Mouse (Mus musculus): ENCODE results near the gene Khnyn. TPM values are rescaled to one million over a fixed set of nuclear protein-coding genes. Genes with fewer than 3 reads are reported as not detected.

Gene Khnyn
- polyA plus RNA-seq, 1 experiment from 2014 or later: 6.1 TPM

- 19% methylated on average over 7 of the region's 7 CpGs for WGBS
- Histone ChIP-seq H3K4me2 (ENCODE audit: low read length) (no peak overlapping the region), H3K9ac (ENCODE audit: low read length) (no peak overlapping the region; the same call in 1 of the 2 replicates), H3K9me3 (ENCODE audit: control insufficient read depth, low read length) (no peaks in the 10 kb centered on the region), H3K4me1 (ENCODE audit: control insufficient read depth in 2 of 2, insufficient read depth in 2 of 2, low read length in 2 of 2) (peaks cover 19 to 38% of the 10 kb centered on the region in 2 experiments), H3K27me3 (ENCODE audit: control insufficient read depth, insufficient read depth, low read length) (no peaks in the 10 kb centered on the region), H3K36me3 (ENCODE audit: control insufficient read depth, insufficient read depth, low read length) (peaks cover 61% of the 10 kb centered on the region), H3K4me3 (ENCODE audit: control insufficient read depth in 1 of 2, insufficient read depth in 1 of 2, low read depth in 1 of 2, low read length in 2 of 2) (no peak overlapping the region), H3K27ac (replicated peaks in 1 of 2; ENCODE audit: control insufficient read depth in 1 of 2, insufficient read depth in 1 of 2, low read depth in 2 of 2, low read length in 2 of 2) (no peak overlapping the region)
- ATAC-seq (ENCODE audit: insufficient number of reproducible peaks, insufficient read depth, low FRiP score, low read depth): no peak
These were observed 21.0 kb upstream of the Khnyn start for GRCm38 (mm10) chr14:55863773-55864172.

GRCm38 (mm10) chr14:55866962-55867361 is 17.8 kb upstream of the Khnyn start:
- Histone ChIP-seq H3K4me1 (ENCODE audit: control insufficient read depth in 2 of 2, insufficient read depth in 2 of 2, low read length in 2 of 2) (peaks cover 7 to 13% of the 10 kb centered on the region in 2 experiments), H3K36me3 (ENCODE audit: control insufficient read depth, insufficient read depth, low read length) (peaks cover 87% of the 10 kb centered on the region), H3K27ac (replicated peaks in 1 of 2; ENCODE audit: control insufficient read depth in 1 of 2, insufficient read depth in 1 of 2, low read depth in 2 of 2, low read length in 2 of 2) (no peak overlapping the region), H3K9ac (ENCODE audit: low read length) (no peak overlapping the region), H3K9me3 (ENCODE audit: control insufficient read depth, low read length) (no peaks in the 10 kb centered on the region), H3K4me3 (ENCODE audit: control insufficient read depth in 1 of 2, insufficient read depth in 1 of 2, low read depth in 1 of 2, low read length in 2 of 2) (no peak overlapping the region), H3K4me2 (ENCODE audit: low read length) (no peak overlapping the region), H3K27me3 (ENCODE audit: control insufficient read depth, insufficient read depth, low read length) (no peaks in the 10 kb centered on the region)
- 36% methylated on average over 4 of the region's 4 CpGs for WGBS
- ATAC-seq (ENCODE audit: insufficient number of reproducible peaks, insufficient read depth, low FRiP score, low read depth): no peak

DNA sequence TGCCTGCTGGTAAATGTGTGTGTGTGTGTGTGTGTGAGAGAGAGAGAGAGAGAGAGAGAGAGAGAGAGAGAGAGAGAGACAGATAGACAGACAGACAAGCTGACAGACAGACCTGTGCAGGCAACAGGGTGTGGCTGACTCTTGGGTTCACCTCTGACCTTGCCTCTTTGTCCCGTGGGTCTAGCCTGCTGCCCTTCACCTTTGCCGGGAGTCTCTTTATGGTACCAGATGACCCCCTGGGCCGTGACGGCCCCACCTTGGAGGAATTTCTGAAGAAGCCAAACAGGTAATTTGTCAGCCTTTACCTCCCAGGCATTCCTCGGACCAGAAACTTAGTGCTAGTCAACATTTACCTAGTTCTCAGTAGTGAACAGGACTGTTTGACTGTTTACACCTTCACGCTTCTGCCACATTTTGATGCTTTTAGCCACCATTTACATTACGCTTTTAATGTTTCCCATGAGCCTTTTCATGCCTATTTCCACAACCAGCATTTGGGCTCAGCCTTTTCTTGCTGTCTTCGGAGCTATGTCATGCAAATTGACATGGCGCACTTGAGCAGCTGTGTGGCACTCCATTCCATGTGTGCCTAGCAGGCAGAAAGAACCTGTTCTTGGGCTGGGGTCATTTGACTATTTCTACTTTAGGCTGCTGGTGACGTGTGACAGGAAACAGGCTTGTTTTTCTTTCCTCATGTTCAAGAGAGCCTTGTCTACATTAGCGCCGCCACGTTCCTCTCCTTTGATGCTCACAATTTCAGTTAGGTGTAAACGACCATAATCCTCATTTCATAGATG is 16.3 kb upstream of the Khnyn start:
- H3K27me3 ChIP-seq (ENCODE audit: control insufficient read depth, insufficient read depth, low read length): no peaks in the 10 kb centered on the region
- no peak for ATAC-seq (ENCODE audit: insufficient number of reproducible peaks, insufficient read depth, low FRiP score, low read depth)
- H3K4me1 ChIP-seq (ENCODE audit: control insufficient read depth in 2 of 2, insufficient read depth in 2 of 2, low read length in 2 of 2): peaks cover 8 to 12% of the 10 kb centered on the region in 2 experiments
- H3K9ac ChIP-seq (ENCODE audit: low read length): no peak overlapping the region
- H3K36me3 ChIP-seq (ENCODE audit: control insufficient read depth, insufficient read depth, low read length): peaks cover 100% of the 10 kb centered on the region
- no peaks in the 10 kb centered on the region for H3K9me3 ChIP-seq (ENCODE audit: control insufficient read depth, low read length)
- no peak overlapping the region for H3K4me3 ChIP-seq (ENCODE audit: control insufficient read depth in 1 of 2, insufficient read depth in 1 of 2, low read depth in 1 of 2, low read length in 2 of 2)
- H3K27ac ChIP-seq (replicated peaks in 1 of 2; ENCODE audit: control insufficient read depth in 1 of 2, insufficient read depth in 1 of 2, low read depth in 2 of 2, low read length in 2 of 2): no peak overlapping the region
- H3K4me2 ChIP-seq (ENCODE audit: low read length): no peak overlapping the region
- WGBS: 81% methylated on average over 14 of the region's 14 CpGs

DNA sequence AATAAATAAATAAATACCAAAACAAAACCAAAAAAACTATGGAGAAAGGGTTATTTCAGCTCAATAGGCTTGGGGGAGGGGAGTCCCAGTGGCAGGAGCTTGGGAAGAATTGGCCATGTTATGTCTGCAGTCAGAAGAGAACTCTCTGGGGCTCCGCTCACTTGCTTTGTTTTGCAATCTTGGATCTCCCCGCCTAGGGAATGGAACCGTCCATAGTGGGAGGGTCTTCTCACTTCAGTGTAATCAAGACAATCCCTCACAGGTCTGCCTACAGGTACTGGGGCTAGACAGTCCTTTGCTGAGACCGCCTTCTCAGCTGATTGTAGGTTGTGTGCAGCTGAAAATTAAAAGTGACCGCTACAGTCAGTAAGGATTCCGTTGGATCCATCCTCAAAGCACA is 15.2 kb upstream of the Khnyn start:
- H3K4me1 ChIP-seq (ENCODE audit: control insufficient read depth in 2 of 2, insufficient read depth in 2 of 2, low read length in 2 of 2): peaks cover 9 to 14% of the 10 kb centered on the region in 2 experiments
- no peaks in the 10 kb centered on the region for H3K27me3 ChIP-seq (ENCODE audit: control insufficient read depth, insufficient read depth, low read length)
- no peak overlapping the region for H3K4me3 ChIP-seq (ENCODE audit: control insufficient read depth in 1 of 2, insufficient read depth in 1 of 2, low read depth in 1 of 2, low read length in 2 of 2)
- ATAC-seq (ENCODE audit: insufficient number of reproducible peaks, insufficient read depth, low FRiP score, low read depth): no peak
- no peak overlapping the region for H3K9ac ChIP-seq (ENCODE audit: low read length)
- H3K9me3 ChIP-seq (ENCODE audit: control insufficient read depth, low read length): no peaks in the 10 kb centered on the region
- H3K27ac ChIP-seq (replicated peaks in 1 of 2; ENCODE audit: control insufficient read depth in 1 of 2, insufficient read depth in 1 of 2, low read depth in 2 of 2, low read length in 2 of 2): no peak overlapping the region
- H3K4me2 ChIP-seq (ENCODE audit: low read length): no peak overlapping the region
- 94% methylated on average over 6 of the region's 6 CpGs for WGBS
- H3K36me3 ChIP-seq (ENCODE audit: control insufficient read depth, insufficient read depth, low read length): peaks cover 89% of the 10 kb centered on the region

DNA sequence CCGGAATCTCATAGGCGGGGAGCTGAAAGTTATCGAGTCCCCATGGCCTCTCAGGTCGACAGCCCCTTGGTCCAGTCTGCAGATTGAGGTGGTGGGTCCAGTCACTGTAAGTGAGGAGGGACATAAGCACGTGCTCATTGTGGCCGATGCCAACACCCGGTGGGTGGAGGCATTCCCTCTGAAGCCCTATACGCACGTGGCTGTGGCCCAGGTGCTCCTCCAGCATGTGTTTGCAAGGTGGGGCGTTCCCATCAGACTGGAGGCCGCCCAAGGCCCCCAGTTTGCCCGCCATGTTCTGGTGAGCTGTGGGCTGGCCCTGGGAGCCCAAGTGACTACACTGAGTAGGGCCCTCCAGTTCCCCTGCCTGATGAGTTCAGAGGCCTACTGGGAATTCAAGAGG is 12.7 kb upstream of the Khnyn start:
- 89% methylated on average over 12 of the region's 12 CpGs for WGBS
- Histone ChIP-seq H3K36me3 (ENCODE audit: control insufficient read depth, insufficient read depth, low read length) (peaks cover 64% of the 10 kb centered on the region), H3K27me3 (ENCODE audit: control insufficient read depth, insufficient read depth, low read length) (no peaks in the 10 kb centered on the region), H3K27ac (replicated peaks in 1 of 2; ENCODE audit: control insufficient read depth in 1 of 2, insufficient read depth in 1 of 2, low read depth in 2 of 2, low read length in 2 of 2) (no peak overlapping the region), H3K9me3 (ENCODE audit: control insufficient read depth, low read length) (no peaks in the 10 kb centered on the region), H3K4me2 (ENCODE audit: low read length) (no peak overlapping the region), H3K4me3 (ENCODE audit: control insufficient read depth in 1 of 2, insufficient read depth in 1 of 2, low read depth in 1 of 2, low read length in 2 of 2) (no peak overlapping the region), H3K9ac (ENCODE audit: low read length) (no peak overlapping the region), H3K4me1 (ENCODE audit: control insufficient read depth in 2 of 2, insufficient read depth in 2 of 2, low read length in 2 of 2) (peaks cover 9 to 14% of the 10 kb centered on the region in 2 experiments)
- no peak for ATAC-seq (ENCODE audit: insufficient number of reproducible peaks, insufficient read depth, low FRiP score, low read depth)

DNA sequence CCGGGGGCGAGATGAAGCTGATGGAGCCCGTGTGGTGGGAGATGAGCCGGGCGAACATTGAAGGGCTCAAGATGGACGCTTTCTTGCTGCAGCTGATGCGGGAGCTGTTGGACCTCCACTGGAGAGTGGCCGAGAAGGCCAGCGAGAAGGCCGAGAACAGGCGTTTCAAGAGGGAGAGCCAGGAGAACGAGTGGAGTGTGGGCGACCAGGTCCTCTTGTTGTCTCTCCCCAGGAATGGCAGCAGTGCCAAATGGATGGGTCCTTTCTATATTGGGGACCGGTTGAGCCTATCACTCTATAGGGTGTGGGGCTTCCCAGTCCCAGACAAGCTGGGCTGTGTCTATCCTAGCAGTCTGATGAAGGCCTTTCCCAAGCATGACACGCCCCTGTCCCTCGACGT is 12.2 kb upstream of the Khnyn start:
- ATAC-seq (ENCODE audit: insufficient number of reproducible peaks, insufficient read depth, low FRiP score, low read depth): 0 out of 2 replicates have a peak, but pooled peaks have one; percentile 23
- H3K9me3 ChIP-seq (ENCODE audit: control insufficient read depth, low read length): no peaks in the 10 kb centered on the region
- H3K4me3 ChIP-seq (ENCODE audit: control insufficient read depth in 1 of 2, insufficient read depth in 1 of 2, low read depth in 1 of 2, low read length in 2 of 2): no peak overlapping the region
- no peak overlapping the region for H3K4me2 ChIP-seq (ENCODE audit: low read length)
- no peak overlapping the region for H3K27ac ChIP-seq (replicated peaks in 1 of 2; ENCODE audit: control insufficient read depth in 1 of 2, insufficient read depth in 1 of 2, low read depth in 2 of 2, low read length in 2 of 2)
- no peaks in the 10 kb centered on the region for H3K27me3 ChIP-seq (ENCODE audit: control insufficient read depth, insufficient read depth, low read length)
- 82% methylated on average over 17 of the region's 17 CpGs for WGBS
- peaks cover 59% of the 10 kb centered on the region for H3K36me3 ChIP-seq (ENCODE audit: control insufficient read depth, insufficient read depth, low read length)
- H3K9ac ChIP-seq (ENCODE audit: low read length): no peak overlapping the region
- H3K4me1 ChIP-seq (ENCODE audit: control insufficient read depth in 2 of 2, insufficient read depth in 2 of 2, low read length in 2 of 2): peaks cover 9 to 17% of the 10 kb centered on the region in 2 experiments

DNA sequence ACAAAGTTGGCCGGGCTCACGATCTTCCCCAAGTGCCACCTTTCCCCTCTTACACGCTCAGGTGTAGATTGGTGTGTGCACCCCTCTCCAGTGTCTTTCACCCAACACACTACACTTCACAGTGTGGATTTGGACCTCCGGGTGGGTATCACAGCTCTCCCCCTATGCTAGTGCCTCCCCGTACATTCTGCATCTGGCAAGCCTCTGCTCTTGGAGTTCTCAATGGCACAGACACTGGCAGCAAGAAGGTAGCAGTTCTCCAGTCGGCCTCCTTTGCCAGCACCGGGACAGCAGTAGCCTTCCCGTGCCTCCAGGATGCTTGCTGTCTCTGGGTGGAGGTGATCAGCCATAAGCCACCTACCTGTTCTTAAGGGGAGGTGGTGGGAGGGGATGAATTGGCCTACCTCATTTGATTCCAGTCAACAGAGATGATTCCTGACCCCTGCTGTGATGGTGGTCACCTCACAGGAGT is 11.5 kb upstream of the Khnyn start:
- 76% methylated on average over 8 of the region's 8 CpGs for WGBS
- H3K27me3 ChIP-seq (ENCODE audit: control insufficient read depth, insufficient read depth, low read length): no peaks in the 10 kb centered on the region
- no peak overlapping the region for H3K4me3 ChIP-seq (ENCODE audit: control insufficient read depth in 1 of 2, insufficient read depth in 1 of 2, low read depth in 1 of 2, low read length in 2 of 2)
- no peak for ATAC-seq (ENCODE audit: insufficient number of reproducible peaks, insufficient read depth, low FRiP score, low read depth)
- no peak overlapping the region for H3K27ac ChIP-seq (replicated peaks in 1 of 2; ENCODE audit: control insufficient read depth in 1 of 2, insufficient read depth in 1 of 2, low read depth in 2 of 2, low read length in 2 of 2)
- H3K36me3 ChIP-seq (ENCODE audit: control insufficient read depth, insufficient read depth, low read length): peaks cover 52% of the 10 kb centered on the region
- peak overlapping the region; percentile 50 for H3K4me2 ChIP-seq (ENCODE audit: low read length)
- H3K9ac ChIP-seq (ENCODE audit: low read length): peak overlapping the region; percentile 28; the same call in 1 of the 2 replicates
- peaks cover 13 to 22% of the 10 kb centered on the region in 2 experiments for H3K4me1 ChIP-seq (ENCODE audit: control insufficient read depth in 2 of 2, insufficient read depth in 2 of 2, low read length in 2 of 2)
- H3K9me3 ChIP-seq (ENCODE audit: control insufficient read depth, low read length): no peaks in the 10 kb centered on the region

Measured in heart, embryonic 14.5 days (tissue).